Mouse (Mus musculus) gastrocnemius, adult 2 months (tissue): ENCODE results near the gene Psmb1. TPM values are rescaled to one million over a fixed set of nuclear protein-coding genes. Genes with fewer than 3 reads are reported as not detected.
A peak's percentile ranks its signal among the peaks of the same experiment; 100 is the strongest.

Source experiments
- DNase-seq: peaks from one replicate; pipeline ENCODE4 v3.0.0; 2022
- H3K27ac ChIP-seq: fragments of 200-600 bp; 2 replicates; pipeline ENCODE4 v1.8.1; 2022; ENCODE audit warnings: mild to moderate bottlenecking
- H3K4me3 ChIP-seq: fragments of 200-600 bp; 2 replicates; pipeline ENCODE4 v1.8.1; 2022; ENCODE audit warnings: mild to moderate bottlenecking, moderate library complexity
- CTCF ChIP-seq: fragments of 200-600 bp; IDR thresholded peaks from 2 replicates; pipeline ENCODE4 v1.8.1; 2022; ENCODE audit warnings: antibody characterized with exemption, mild to moderate bottlenecking, moderate library complexity
- intact Hi-C: fragments of 180-260 bp; cut with DNase I; formaldehyde crosslinking; loops from one replicate; pipeline ENCODE4 v1.15.1; 2025
- total RNA-seq, 2 experiments: library from RNA; stranded (reverse); gene quantifications; 2 replicates each; pipeline ENCODE4 v1.2.3; 2021

Gene Psmb1
- total RNA-seq, 2 experiments from 2014 or later = 106 to 111 TPM

DNA sequence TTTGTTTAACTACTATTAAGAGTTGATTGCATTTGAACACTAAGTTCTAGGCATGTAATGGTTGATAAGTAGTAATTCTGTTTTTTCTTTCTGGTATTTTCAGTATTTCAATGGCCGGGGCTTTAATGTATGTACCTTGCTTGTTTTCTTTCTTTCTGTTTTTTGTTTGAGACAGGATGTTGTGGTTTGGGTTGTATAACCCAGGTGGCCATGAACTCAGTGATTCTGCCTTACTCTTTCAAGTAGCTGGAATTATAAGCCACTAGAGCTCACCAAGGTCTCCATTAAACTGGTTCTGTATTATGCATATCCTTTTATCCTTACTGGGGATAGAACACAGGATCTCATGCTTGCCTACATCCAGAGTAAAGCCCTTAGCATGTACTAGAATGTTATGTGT, 19.2 kb upstream of the Psmb1 start:
- TF ChIP-seq CTCF = no peak
- Histone ChIP-seq H3K4me3 (no peak overlapping the region), H3K27ac (no peak overlapping the region)
- no peak for DNase-seq
- intact Hi-C loops = no loop called here

DNA sequence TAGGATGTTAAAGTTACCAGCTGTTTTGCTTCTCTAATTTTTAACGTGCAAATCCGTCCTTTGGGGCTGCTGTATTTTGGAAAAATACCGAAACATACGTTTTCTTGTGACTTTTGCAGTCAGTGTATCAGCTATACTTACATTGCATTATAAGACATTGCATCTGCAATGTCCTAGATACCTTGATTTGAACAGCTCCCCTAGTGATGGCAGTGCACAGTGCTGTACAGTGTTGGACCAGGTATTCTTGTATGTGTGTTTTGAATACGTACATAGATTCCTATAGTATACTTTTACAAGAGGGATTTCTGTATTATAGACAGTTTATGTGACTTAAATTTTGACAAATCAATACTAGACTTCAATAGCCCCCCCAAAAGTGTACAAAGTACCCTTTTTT, 18.6 kb upstream of the Psmb1 start:
- no peak for TF ChIP-seq CTCF
- H3K4me3 ChIP-seq = no peak overlapping the region
- H3K27ac ChIP-seq = no peak overlapping the region
- DNase-seq = no peak
- intact Hi-C loops = no loop called here

DNA sequence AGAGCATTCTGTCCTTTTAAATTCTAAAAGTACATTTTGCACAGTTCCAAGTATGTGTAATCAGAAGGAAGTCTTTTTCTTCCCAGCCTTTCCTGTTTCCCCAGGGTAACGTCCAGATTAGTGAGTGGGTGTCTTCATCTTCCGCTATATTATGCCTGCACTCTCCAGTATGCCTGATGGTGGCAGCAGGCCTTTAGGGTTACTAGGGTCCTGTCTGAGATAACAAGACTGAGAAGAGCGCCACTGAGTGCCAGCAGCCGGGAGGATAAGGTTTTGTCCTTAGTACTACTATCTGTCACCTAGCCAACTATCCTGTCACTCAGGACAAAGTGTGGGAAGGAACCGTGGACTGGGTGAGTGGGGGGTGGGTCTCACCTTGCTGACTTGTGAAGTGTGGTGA, 18.2 kb upstream of the Psmb1 start:
- no peak for TF ChIP-seq CTCF
- intact Hi-C loops = no loop called here
- Histone ChIP-seq H3K27ac (no peak overlapping the region), H3K4me3 (no peak overlapping the region)
- DNase-seq = no peak

DNA sequence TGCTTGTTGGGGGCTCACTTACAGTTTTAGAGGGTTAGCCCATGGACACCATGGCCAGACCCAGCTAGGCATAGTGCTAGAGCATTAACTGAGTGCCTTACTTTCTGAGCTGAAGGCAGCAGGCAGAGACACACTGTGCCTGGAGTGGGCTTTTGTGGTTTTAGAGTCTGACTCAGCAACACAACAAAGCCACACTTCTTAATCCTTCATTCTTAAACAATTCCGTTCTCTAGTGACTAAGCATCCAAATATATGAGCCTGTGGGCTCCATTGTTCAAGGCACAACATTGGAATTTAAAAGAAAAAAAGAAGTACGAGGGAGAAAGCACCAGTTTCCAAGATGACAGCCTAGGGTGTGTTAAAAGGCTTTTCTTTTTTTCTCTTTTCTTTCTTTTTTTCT, 11.1 kb upstream of the Psmb1 start:
- intact Hi-C loops = no loop called here
- no peak for DNase-seq
- Histone ChIP-seq H3K27ac (no peak overlapping the region), H3K4me3 (no peak overlapping the region)
- no peak for TF ChIP-seq CTCF

GRCm38 (mm10) chr17:15498753-15499113, 818 bp downstream of the Psmb1 start:
- Histone ChIP-seq H3K4me3 (peak overlapping the region; percentile 77), H3K27ac (peak overlapping the region; percentile 98)
- TF ChIP-seq CTCF = no peak
- intact Hi-C loops = no loop called here
- peak; percentile 28 for DNase-seq

DNA sequence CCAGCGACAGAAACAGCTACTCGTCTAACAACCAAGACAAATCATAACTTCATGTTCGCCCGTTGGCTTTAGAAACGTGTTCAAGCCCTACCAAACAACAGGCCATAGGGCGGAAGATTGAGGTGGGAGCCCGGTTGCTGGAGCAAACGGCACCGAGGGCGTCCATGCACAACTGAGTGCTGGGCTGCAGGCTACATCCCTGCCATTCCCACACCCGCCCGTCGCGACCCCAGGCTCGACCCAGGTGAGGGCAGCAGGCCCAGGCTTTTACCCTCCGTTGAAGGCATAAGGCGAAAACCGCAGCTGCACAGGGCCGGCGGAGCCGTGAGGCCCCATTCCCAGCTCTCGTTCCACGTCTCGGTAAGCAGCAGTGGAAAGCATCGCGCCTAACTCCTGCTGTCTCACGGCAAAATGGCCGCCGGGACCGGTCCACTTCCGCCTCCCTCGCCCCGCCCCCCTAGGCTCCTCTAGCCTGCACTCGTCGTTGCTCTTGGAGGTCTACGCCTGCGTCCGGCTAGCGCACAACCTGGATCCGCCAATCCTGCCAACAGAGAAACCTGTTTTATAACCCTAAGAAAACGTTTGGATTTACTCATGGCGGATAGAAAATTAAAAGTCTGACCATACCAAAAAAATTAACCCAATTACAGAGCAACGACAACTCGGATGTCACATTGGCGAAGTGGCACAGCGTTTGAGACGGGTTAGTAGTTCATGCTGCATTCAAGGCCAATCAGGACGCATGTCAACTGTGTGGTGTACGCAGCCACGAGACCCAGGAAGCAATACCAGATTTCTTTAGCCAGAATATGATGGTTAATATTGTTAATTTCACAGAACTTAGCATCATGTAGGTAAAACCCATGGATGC, 1.4 kb downstream of the Psmb1 start:
- DNase-seq = peak; percentile 96
- peak overlapping the region; percentile 77 for H3K4me3 ChIP-seq
- peak overlapping the region; percentile 98 for H3K27ac ChIP-seq
- TF ChIP-seq CTCF = no peak
- intact Hi-C loops = no loop called here

DNA sequence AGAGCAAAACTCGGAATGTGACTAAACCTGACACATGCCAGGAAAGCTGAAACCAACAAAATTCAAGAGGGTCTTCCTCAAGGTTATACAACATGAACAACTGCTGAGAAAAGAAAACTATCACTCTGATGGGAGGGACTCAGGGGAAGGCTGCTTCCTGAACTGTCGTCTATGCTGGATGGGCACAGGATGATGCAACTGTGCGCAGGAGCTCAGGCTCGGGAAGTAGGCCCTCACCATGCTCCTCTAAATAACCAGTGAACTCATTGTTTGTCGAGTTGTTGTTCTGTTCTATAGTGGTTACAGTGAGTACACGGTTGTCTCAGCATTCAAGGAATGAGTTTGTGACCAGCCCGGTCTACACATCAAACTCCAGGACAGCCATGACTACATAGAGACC, 9.0 kb downstream of the Psmb1 start:
- no peak for TF ChIP-seq CTCF
- intact Hi-C loops = no loop called here

DNA sequence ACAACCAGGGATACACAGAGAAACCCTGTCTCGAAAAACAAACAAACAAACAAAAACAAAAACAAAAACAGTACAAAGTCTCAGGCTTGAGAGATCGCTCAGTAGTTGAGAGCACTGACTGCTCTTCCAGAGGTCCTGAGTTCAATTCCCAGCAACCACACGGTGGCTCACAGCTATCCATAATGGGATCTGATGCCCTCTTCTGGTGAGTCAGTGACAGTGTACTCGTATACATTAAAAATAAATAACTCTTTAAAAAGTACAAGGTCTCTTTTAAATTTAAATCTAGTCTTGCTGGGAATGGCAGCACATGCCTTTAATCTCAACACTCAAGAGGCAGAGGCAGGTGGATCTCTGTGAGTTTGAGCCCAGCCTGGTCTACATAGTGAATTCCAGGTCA, 26.9 kb downstream of the Psmb1 start:
- intact Hi-C loops = no loop called here
- no peak for DNase-seq
- peak; percentile 39; the same call in 1 of the 2 replicates for TF ChIP-seq CTCF
- Histone ChIP-seq H3K4me3 (no peak overlapping the region), H3K27ac (no peak overlapping the region)

More for the DNA sequence above, 9.0 kb downstream of the Psmb1 start:
- Histone ChIP-seq H3K4me3 (no peak overlapping the region), H3K27ac (no peak overlapping the region)
- DNase-seq = no peak

DNA sequence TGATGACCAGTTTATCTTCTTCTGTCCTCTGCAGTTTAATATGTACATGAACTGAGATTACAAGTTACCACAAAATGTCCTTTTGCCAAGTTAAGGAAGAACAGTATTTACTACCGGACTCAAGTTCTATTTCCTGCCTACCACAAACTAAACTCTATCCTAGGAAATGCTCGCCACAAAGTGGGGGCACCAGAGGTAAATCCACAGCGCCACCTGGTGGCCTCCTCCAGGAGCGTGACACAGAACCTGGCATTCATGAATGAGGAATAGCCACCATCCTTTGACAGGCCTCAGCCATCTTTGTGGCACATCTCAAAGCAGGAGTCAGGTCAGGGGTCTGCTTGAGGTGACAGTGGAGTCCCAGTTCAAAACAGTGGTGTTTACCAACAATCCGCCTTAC, 31.9 kb downstream of the Psmb1 start:
- Histone ChIP-seq H3K4me3 (no peak overlapping the region), H3K27ac (peak overlapping the region; percentile 68)
- TF ChIP-seq CTCF = peak; percentile 96
- intact Hi-C loops = loop anchor here (1.0 kb wide), 2 partner anchors 48 to 401 kb away; no protein-coding TSS in a partner anchor
- peak; percentile 84 for DNase-seq

GRCm38 (mm10) chr17:15461921-15462495, 37.5 kb downstream of the Psmb1 start:
- Histone ChIP-seq H3K27ac (peak overlapping the region; percentile 94), H3K4me3 (no peak overlapping the region; the same call in 1 of the 2 replicates)
- no peak for TF ChIP-seq CTCF
- peak; percentile 82 for DNase-seq
- intact Hi-C loops = loop anchor here (1.0 kb wide), 1 partner anchor 12 kb away; no protein-coding TSS in a partner anchor

GRCm38 (mm10) chr17:15459761-15460160, 39.8 kb downstream of the Psmb1 start:
- no peak for TF ChIP-seq CTCF
- intact Hi-C loops = no loop called here
- peak overlapping the region; percentile 94 for H3K27ac ChIP-seq
- no peak overlapping the region for H3K4me3 ChIP-seq
- no peak for DNase-seq

DNA sequence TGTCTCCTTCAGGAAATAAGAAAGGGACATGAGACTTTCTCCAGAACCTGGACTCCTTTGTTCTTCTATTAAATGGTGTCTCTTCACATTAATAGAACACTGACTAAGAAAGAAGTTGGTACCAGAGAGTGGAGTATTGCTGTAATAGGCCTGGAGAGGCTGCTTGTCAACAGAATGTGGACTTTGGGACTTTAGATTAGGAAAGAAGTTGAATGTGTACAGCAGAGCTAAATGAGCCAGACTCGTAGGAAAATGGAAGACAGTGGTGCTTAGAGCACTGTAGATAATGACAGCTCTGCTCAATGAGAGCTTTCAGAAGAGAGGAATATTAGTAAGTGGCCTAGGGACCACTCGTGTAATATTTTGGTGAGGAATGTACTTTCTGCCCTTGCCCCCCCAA, 43.0 kb downstream of the Psmb1 start:
- DNase-seq = no peak
- no peak overlapping the region for H3K27ac ChIP-seq
- intact Hi-C loops = no loop called here
- no peak for TF ChIP-seq CTCF
- H3K4me3 ChIP-seq = no peak overlapping the region

DNA sequence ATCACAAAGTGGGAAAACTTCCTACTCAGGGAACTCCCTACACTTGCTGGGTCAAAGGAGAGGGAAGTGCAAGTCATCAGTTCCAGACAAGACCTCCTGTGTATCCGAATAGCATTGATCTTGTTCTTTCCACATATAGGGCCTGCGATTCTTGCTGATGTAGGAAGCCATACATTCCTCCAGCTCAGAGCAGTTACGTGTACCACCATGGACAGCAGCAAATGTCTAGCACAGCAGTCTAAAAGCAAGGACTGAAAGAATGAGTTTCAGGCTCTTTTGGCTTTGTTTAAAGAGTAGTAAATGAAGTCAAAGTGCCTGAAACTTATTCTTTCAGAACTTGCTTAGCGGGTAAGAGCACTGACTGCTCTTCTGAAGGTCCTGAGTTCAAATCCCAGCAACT, 44.3 kb downstream of the Psmb1 start:
- Histone ChIP-seq H3K27ac (no peak overlapping the region), H3K4me3 (no peak overlapping the region)
- DNase-seq = no peak
- TF ChIP-seq CTCF = no peak
- intact Hi-C loops = no loop called here
